Mouse (Mus musculus) bone marrow macrophage, adult 2 months (primary cell): Measurements from ENCODE around the gene St3gal3. TPM values are rescaled to one million over a fixed set of nuclear protein-coding genes. Genes with fewer than 3 reads are reported as not detected.

Source experiments
- H3K27ac ChIP-seq: 2 replicates; pipeline ENCODE4 v1.5.1; 2012; ENCODE audit warnings: low read depth, low read length; ENCODE audit not compliant: insufficient read depth
- H3K4me1 ChIP-seq: 2 replicates; pipeline ENCODE4 v1.6.1; 2012; ENCODE audit warnings: low read length; ENCODE audit not compliant: control insufficient read depth, insufficient read depth
- H3K4me3 ChIP-seq: 2 replicates; pipeline ENCODE4 v1.5.1; 2012; ENCODE audit warnings: mild to moderate bottlenecking, low read length, moderate library complexity; ENCODE audit not compliant: insufficient read depth
- CTCF ChIP-seq: IDR thresholded peaks from 2 replicates; pipeline ENCODE4 v1.5.1; 2012; ENCODE audit warnings: low read depth, mild to moderate bottlenecking, low read length, moderate library complexity
- POLR2A ChIP-seq: IDR thresholded peaks from 2 replicates; pipeline ENCODE4 v1.6.1; 2012; ENCODE audit warnings: mild to moderate bottlenecking, low read depth, low read length, borderline replicate concordance
- polyA plus RNA-seq: library from polyadenylated mRNA; stranded (reverse); fragments of >200 nt; gene quantifications from 2 replicates; pipeline ENCODE4 v1.2.4, GENCODE M21; 2012; ENCODE audit not compliant: missing spikeins, insufficient read depth, insufficient read length

The St3gal3 gene
- polyA plus RNA-seq, 1 experiment: 18.6 TPM

- TF ChIP-seq CTCF (no peak), POLR2A (no peak)
- peaks cover 20% of the 10 kb centered on the region for H3K4me1 ChIP-seq
- no peak overlapping the region for H3K27ac ChIP-seq
- H3K4me3 ChIP-seq: no peak overlapping the region
Observed at GRCm38 (mm10) chr4:117904094-117904493, 230.6 kb downstream of the St3gal3 start.

GRCm38 (mm10) chr4:117898111-117898510 lies 236.6 kb downstream of the St3gal3 start:
- no peaks in the 10 kb centered on the region for H3K4me1 ChIP-seq
- TF ChIP-seq POLR2A (no peak), CTCF (no peak)
- no peak overlapping the region for H3K4me3 ChIP-seq
- H3K27ac ChIP-seq: no peak overlapping the region

GRCm38 (mm10) chr4:117896031-117896430 lies 238.7 kb downstream of the St3gal3 start:
- H3K27ac ChIP-seq: no peak overlapping the region
- H3K4me3 ChIP-seq: no peak overlapping the region
- peaks cover 3% of the 10 kb centered on the region; the same call in 1 of the 2 replicates for H3K4me1 ChIP-seq
- TF ChIP-seq CTCF (no peak), POLR2A (no peak)

- no peak overlapping the region for H3K27ac ChIP-seq
- no peak overlapping the region for H3K4me3 ChIP-seq
- TF ChIP-seq CTCF (no peak), POLR2A (no peak)
- H3K4me1 ChIP-seq: peaks cover 6% of the 10 kb centered on the region
Observed at GRCm38 (mm10) chr4:117895339-117895738, 239.4 kb downstream of the St3gal3 start.

GRCm38 (mm10) chr4:117894601-117895000 lies 240.1 kb downstream of the St3gal3 start:
- Histone ChIP-seq H3K4me3 (no peak overlapping the region), H3K27ac (no peak overlapping the region), H3K4me1 (peaks cover 6% of the 10 kb centered on the region)
- TF ChIP-seq CTCF (no peak), POLR2A (no peak)

GRCm38 (mm10) chr4:117893376-117893775 lies 241.3 kb downstream of the St3gal3 start:
- Histone ChIP-seq H3K27ac (no peak overlapping the region), H3K4me1 (peaks cover 6% of the 10 kb centered on the region), H3K4me3 (no peak overlapping the region)
- TF ChIP-seq CTCF (no peak), POLR2A (no peak)

GRCm38 (mm10) chr4:117891738-117892161 lies 243.0 kb downstream of the St3gal3 start, which contains the start of gene Dph2:
TSS of gene Dph2 (minus strand) at chr4:117892032.
- TF ChIP-seq POLR2A: no peak
- TF ChIP-seq CTCF: no peak
- no peak within 1 kb of the TSS for H3K27ac ChIP-seq

GRCm38 (mm10) chr4:117890750-117891149 lies 244.0 kb downstream of the St3gal3 start:
- Histone ChIP-seq H3K4me1 (peaks cover 8% of the 10 kb centered on the region), H3K4me3 (peak overlapping the region; percentile 83), H3K27ac (no peak overlapping the region)
- TF ChIP-seq POLR2A: no peak
- no peak for TF ChIP-seq CTCF

More at GRCm38 (mm10) chr4:117891738-117892161, 243.0 kb downstream of the St3gal3 start, which contains the start of gene Dph2:
- peaks cover 6% of the 10 kb centered on the region for H3K4me1 ChIP-seq
- H3K4me3 ChIP-seq: peak within 1 kb of the TSS; percentile 83

GRCm38 (mm10) chr4:117890031-117890430 lies 244.7 kb downstream of the St3gal3 start:
- TF ChIP-seq POLR2A (no peak), CTCF (no peak)
- Histone ChIP-seq H3K4me3 (no peak overlapping the region), H3K27ac (no peak overlapping the region), H3K4me1 (peaks cover 15% of the 10 kb centered on the region)

- TF ChIP-seq POLR2A: no peak
- H3K4me1 ChIP-seq: peaks cover 19% of the 10 kb centered on the region
- H3K27ac ChIP-seq: no peak overlapping the region
- no peak overlapping the region for H3K4me3 ChIP-seq
Observed at GRCm38 (mm10) chr4:117889471-117889870, 245.2 kb downstream of the St3gal3 start.

- no peak overlapping the region for H3K27ac ChIP-seq
- H3K4me3 ChIP-seq: no peak overlapping the region; the same call in 1 of the 2 replicates
- H3K4me1 ChIP-seq: peaks cover 24% of the 10 kb centered on the region
- TF ChIP-seq CTCF (no peak), POLR2A (no peak)
Observed at GRCm38 (mm10) chr4:117887920-117888319, 246.8 kb downstream of the St3gal3 start.

GRCm38 (mm10) chr4:117887133-117887532 lies 247.6 kb downstream of the St3gal3 start, which contains the start of gene Atp6v0b:
TSS of gene Atp6v0b (minus strand) at chr4:117887333.
- H3K4me1 ChIP-seq: peaks cover 23% of the 10 kb centered on the region
- peak within 1 kb of the TSS; percentile 89 for H3K27ac ChIP-seq
- H3K4me3 ChIP-seq: peak within 1 kb of the TSS; percentile 75
- TF ChIP-seq POLR2A: no peak
- TF ChIP-seq CTCF: no peak
